Mouse (Mus musculus) cortical plate, adult 2 months (tissue): ENCODE results near the gene Ifitm10.

Source experiments
- CTCF ChIP-seq: fragments of 200-500 bp; IDR thresholded peaks from 2 replicates; pipeline ENCODE4 v1.5.1; 2011; ENCODE audit warnings: mild to moderate bottlenecking, control low read depth, low read length; ENCODE audit not compliant: insufficient read depth; ENCODE audit errors: extremely low read depth
- POLR2A ChIP-seq: fragments of 200-500 bp; IDR thresholded peaks from 2 replicates; pipeline ENCODE4 v1.6.1; 2011; ENCODE audit warnings: mild to moderate bottlenecking, low read length, control low read depth; ENCODE audit not compliant: insufficient read depth; ENCODE audit errors: extremely low read depth

DNA sequence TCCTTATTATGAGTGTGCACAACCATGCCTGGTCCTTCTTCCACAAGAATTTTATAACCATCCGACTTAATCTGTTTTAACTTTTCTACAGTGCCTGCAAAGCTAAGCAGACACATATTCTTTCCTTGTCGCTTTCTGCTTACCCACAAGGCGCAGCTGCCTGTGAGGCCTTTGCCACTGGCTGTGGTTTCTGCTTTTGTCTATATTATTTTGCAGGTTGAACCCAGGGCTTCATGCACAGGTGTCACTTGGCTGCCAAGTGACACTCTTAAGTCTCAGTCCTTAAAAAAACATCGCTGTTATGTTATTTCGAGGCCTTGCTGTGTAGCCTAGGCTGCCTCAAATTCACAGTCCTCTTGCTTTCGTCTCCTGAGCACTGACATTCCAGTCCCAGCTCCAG is 50.9 kb downstream of the Ifitm10 start:
- TF ChIP-seq POLR2A (no peak), CTCF (no peak)
